Mouse (Mus musculus): ENCODE measurements around the gene F12. TPM values are rescaled to one million over a fixed set of nuclear protein-coding genes. Genes with fewer than 3 reads are reported as not detected.

Gene F12
- polyA plus RNA-seq, 1 experiment from 2014 or later = 0.16 TPM

- H3K9ac ChIP-seq (ENCODE audit: low read length) = no peak overlapping the region
- peaks cover 22% of the 10 kb centered on the region for H3K27me3 ChIP-seq (replicated peaks; ENCODE audit: control insufficient read depth, insufficient read depth, low read length)
- 49% methylated on average over 6 of the region's 6 CpGs for WGBS
- H3K4me3 ChIP-seq (ENCODE audit: low read depth, low read length) = no peak overlapping the region
- H3K36me3 ChIP-seq (ENCODE audit: control insufficient read depth, insufficient read depth, low read length) = no peaks in the 10 kb centered on the region
- DNase-seq (ENCODE audit: low spot score) (no peak), ATAC-seq (replicated peaks; ENCODE audit: low FRiP score, low TSS enrichment, low read depth) (0 out of 2 replicates have a peak, but pooled peaks have one; percentile 24)
- no peak overlapping the region for H3K27ac ChIP-seq (ENCODE audit: low read depth)
- no peaks in the 10 kb centered on the region for H3K4me1 ChIP-seq (replicated peaks; ENCODE audit: control insufficient read depth, insufficient read depth, low read length)
- H3K4me2 ChIP-seq (ENCODE audit: low read length) = no peak overlapping the region
- no peaks in the 10 kb centered on the region for H3K9me3 ChIP-seq (ENCODE audit: control insufficient read depth, low read length)
Observed at GRCm38 (mm10) chr13:55374206-55374924, 52.2 kb downstream of the F12 start.

- no peak overlapping the region for H3K4me2 ChIP-seq (ENCODE audit: low read length)
- DNase-seq (ENCODE audit: low spot score) (no peak), ATAC-seq (replicated peaks; ENCODE audit: low FRiP score, low TSS enrichment, low read depth) (no peak)
- H3K9me3 ChIP-seq (ENCODE audit: control insufficient read depth, low read length) = no peaks in the 10 kb centered on the region
- H3K4me3 ChIP-seq (ENCODE audit: low read depth, low read length) = no peak overlapping the region
- H3K9ac ChIP-seq (ENCODE audit: low read length) = no peak overlapping the region
- no peaks in the 10 kb centered on the region for H3K36me3 ChIP-seq (ENCODE audit: control insufficient read depth, insufficient read depth, low read length)
- WGBS = 53% methylated on average over 5 of the region's 5 CpGs
- no peak overlapping the region for H3K27ac ChIP-seq (ENCODE audit: low read depth)
- 0 out of 2 replicates have a peak, but pooled peaks cover 4% of the 10 kb centered on the region for H3K27me3 ChIP-seq (replicated peaks; ENCODE audit: control insufficient read depth, insufficient read depth, low read length)
- no peaks in the 10 kb centered on the region for H3K4me1 ChIP-seq (replicated peaks; ENCODE audit: control insufficient read depth, insufficient read depth, low read length)
Observed at GRCm38 (mm10) chr13:55371740-55372139, 54.9 kb downstream of the F12 start.

DNA sequence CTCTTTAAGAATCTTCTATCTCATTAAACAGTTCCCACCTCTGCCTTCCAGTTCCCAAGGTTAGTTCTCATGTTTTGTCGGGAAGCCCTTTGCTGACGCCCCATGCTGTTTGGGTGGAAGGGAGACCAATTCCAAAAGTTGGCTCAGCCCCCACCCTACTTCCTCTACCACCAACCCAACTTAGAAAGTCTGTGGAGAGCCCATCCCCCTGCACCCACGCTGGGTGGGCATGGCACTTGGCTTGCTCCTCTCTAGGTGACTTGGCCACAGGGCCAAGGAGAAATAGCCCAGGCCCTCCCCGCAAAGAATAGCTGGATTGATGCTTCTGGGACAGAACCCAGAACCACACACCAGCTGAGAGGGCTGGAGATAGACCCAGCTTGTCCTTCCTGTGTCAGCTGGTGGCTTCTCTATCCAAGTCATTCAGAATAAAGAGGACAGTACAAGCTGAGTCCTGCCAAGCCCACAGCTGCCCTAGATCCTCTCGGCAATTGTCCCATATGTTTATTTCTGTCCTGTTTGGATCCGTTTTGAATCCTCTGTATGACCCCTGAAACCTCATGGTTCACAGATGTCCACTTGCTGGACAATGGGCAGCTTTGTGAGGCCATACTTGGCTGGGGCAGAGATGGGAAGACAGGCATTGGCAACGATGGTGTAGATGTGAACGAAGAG is 55.4 kb downstream of the F12 start:
- no peak for DNase-seq (ENCODE audit: low spot score)
- H3K36me3 ChIP-seq (ENCODE audit: control insufficient read depth, insufficient read depth, low read length) = no peaks in the 10 kb centered on the region
- no peak overlapping the region for H3K4me2 ChIP-seq (ENCODE audit: low read length)
- H3K4me3 ChIP-seq (ENCODE audit: low read depth, low read length) = no peak overlapping the region
- no peaks in the 10 kb centered on the region for H3K9me3 ChIP-seq (ENCODE audit: control insufficient read depth, low read length)
- H3K4me1 ChIP-seq (replicated peaks; ENCODE audit: control insufficient read depth, insufficient read depth, low read length) = no peaks in the 10 kb centered on the region
- H3K9ac ChIP-seq (ENCODE audit: low read length) = no peak overlapping the region
- H3K27ac ChIP-seq (ENCODE audit: low read depth) = no peak overlapping the region
- ATAC-seq (replicated peaks; ENCODE audit: low FRiP score, low TSS enrichment, low read depth) = no peak
- WGBS = 65% methylated on average over 8 of the region's 8 CpGs
- 0 out of 2 replicates have a peak, but pooled peaks cover 4% of the 10 kb centered on the region for H3K27me3 ChIP-seq (replicated peaks; ENCODE audit: control insufficient read depth, insufficient read depth, low read length)

DNA sequence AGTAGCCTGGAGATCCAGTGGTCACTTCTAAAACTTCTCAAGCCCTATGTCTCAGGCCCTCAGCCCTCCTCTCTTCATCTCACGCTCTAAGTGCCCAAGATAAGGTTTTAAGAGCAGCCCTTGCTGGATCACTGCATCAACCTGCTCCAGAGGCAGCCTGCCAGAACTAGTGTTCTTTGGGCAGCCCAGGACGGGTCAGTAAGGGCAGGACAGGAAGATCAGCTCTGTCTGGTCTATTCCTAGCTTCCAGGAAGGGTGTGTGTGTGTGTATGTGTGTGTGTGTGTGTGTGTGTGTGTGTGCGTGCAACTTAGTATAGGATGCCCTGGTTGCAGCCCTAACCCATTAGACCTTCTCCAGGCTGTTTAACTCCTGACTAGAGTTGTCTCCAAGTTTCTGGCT is 56.4 kb downstream of the F12 start:
- no peak overlapping the region for H3K4me2 ChIP-seq (ENCODE audit: low read length)
- WGBS = 53% methylated on average over 3 of the region's 3 CpGs
- DNase-seq (ENCODE audit: low spot score) (no peak), ATAC-seq (replicated peaks; ENCODE audit: low FRiP score, low TSS enrichment, low read depth) (no peak)
- H3K27me3 ChIP-seq (replicated peaks; ENCODE audit: control insufficient read depth, insufficient read depth, low read length) = 0 out of 2 replicates have a peak, but pooled peaks cover 4% of the 10 kb centered on the region
- no peaks in the 10 kb centered on the region for H3K36me3 ChIP-seq (ENCODE audit: control insufficient read depth, insufficient read depth, low read length)
- H3K9me3 ChIP-seq (ENCODE audit: control insufficient read depth, low read length) = no peaks in the 10 kb centered on the region
- no peak overlapping the region for H3K9ac ChIP-seq (ENCODE audit: low read length)
- H3K4me3 ChIP-seq (ENCODE audit: low read depth, low read length) = no peak overlapping the region
- no peak overlapping the region for H3K27ac ChIP-seq (ENCODE audit: low read depth)
- H3K4me1 ChIP-seq (replicated peaks; ENCODE audit: control insufficient read depth, insufficient read depth, low read length) = no peaks in the 10 kb centered on the region

- DNase-seq (ENCODE audit: low spot score) (no peak), ATAC-seq (replicated peaks; ENCODE audit: low FRiP score, low TSS enrichment, low read depth) (no peak)
- Histone ChIP-seq H3K9me3 (ENCODE audit: control insufficient read depth, low read length) (no peaks in the 10 kb centered on the region), H3K9ac (ENCODE audit: low read length) (no peak within 1 kb of the TSS), H3K27ac (ENCODE audit: low read depth) (no peak within 1 kb of the TSS), H3K27me3 (replicated peaks; ENCODE audit: control insufficient read depth, insufficient read depth, low read length) (0 out of 2 replicates have a peak, but pooled peaks cover 4% of the 10 kb centered on the region), H3K4me3 (ENCODE audit: low read depth, low read length) (no peak within 1 kb of the TSS), H3K36me3 (ENCODE audit: control insufficient read depth, insufficient read depth, low read length) (no peaks in the 10 kb centered on the region), H3K4me2 (ENCODE audit: low read length) (no peak within 1 kb of the TSS), H3K4me1 (replicated peaks; ENCODE audit: control insufficient read depth, insufficient read depth, low read length) (no peaks in the 10 kb centered on the region)
- 52% methylated on average over 13 of the region's 13 CpGs for WGBS
Observed at GRCm38 (mm10) chr13:55369531-55370114, 57.0 kb downstream of the F12 start, which contains the start of gene Rgs14. Gene Rgs14, plus strand, starts transcription at chr13:55369732.

DNA sequence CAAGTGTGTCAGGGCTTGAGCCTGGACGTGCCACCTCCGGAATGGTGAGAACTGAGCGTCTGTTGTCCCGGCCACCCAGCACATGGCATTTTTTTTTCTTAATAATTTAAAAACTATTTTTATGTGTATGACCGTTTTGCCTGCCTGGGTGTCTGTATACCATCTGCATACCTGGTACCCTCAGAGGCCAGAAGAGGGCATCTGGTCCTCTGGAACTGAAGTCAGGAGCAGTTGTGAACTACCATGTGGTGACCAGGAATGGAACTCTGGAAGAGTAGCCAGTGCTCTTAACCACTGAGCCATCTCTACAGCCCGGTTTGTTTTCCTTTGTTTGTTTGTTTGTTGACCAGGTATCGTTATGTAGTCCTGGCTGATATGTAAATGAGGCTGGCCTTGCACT is 58.2 kb downstream of the F12 start:
- H3K36me3 ChIP-seq (ENCODE audit: control insufficient read depth, insufficient read depth, low read length) = no peaks in the 10 kb centered on the region
- H3K27me3 ChIP-seq (replicated peaks; ENCODE audit: control insufficient read depth, insufficient read depth, low read length) = 0 out of 2 replicates have a peak, but pooled peaks cover 4% of the 10 kb centered on the region
- ATAC-seq (replicated peaks; ENCODE audit: low FRiP score, low TSS enrichment, low read depth) = no peak
- H3K9ac ChIP-seq (ENCODE audit: low read length) = no peak overlapping the region
- DNase-seq (ENCODE audit: low spot score) = no peak
- no peak overlapping the region for H3K4me2 ChIP-seq (ENCODE audit: low read length)
- H3K9me3 ChIP-seq (ENCODE audit: control insufficient read depth, low read length) = no peaks in the 10 kb centered on the region
- H3K4me1 ChIP-seq (replicated peaks; ENCODE audit: control insufficient read depth, insufficient read depth, low read length) = no peaks in the 10 kb centered on the region
- WGBS = 75% methylated on average over 7 of the region's 7 CpGs
- no peak overlapping the region for H3K4me3 ChIP-seq (ENCODE audit: low read depth, low read length)
- no peak overlapping the region for H3K27ac ChIP-seq (ENCODE audit: low read depth)

Small RNA genes lying within 50 kb of the gene (microRNA-seq; reads per million reads assigned to microRNA genes)
- gene Mir6943 = 0.42 reads per million

Other genes starting within 250 kb of the F12 start
- 67.5 and 69.3 TPM in 2 replicates for gene Nsd1, start 217.0 kb downstream of the F12 start, polyA plus RNA-seq (2014; fragmentation: Nextera tagmentation; extraction: Ambion mirVana)
- 586 and 598 TPM in 2 replicates for gene Prelid1, start 106.3 kb downstream of the F12 start, polyA plus RNA-seq (2014; fragmentation: Nextera tagmentation; extraction: Ambion mirVana)
- gene Rab24, start 104.8 kb downstream of the F12 start, polyA plus RNA-seq (2014; fragmentation: Nextera tagmentation; extraction: Ambion mirVana) = 82.6 and 86.0 TPM in 2 replicates
- gene Mxd3, start 97.0 kb downstream of the F12 start, polyA plus RNA-seq (2014; fragmentation: Nextera tagmentation; extraction: Ambion mirVana) = 30.1 and 30.2 TPM in 2 replicates
- gene Lman2, start 64.0 kb downstream of the F12 start, polyA plus RNA-seq (2014; fragmentation: Nextera tagmentation; extraction: Ambion mirVana) = 99.9 and 104 TPM in 2 replicates
- gene Rgs14, start 57.1 kb downstream of the F12 start, polyA plus RNA-seq (2014; fragmentation: Nextera tagmentation; extraction: Ambion mirVana) = 0.63 and 1.0 TPM in 2 replicates
- gene Slc34a1, start 28.6 kb downstream of the F12 start, polyA plus RNA-seq (2014; fragmentation: Nextera tagmentation; extraction: Ambion mirVana) = not detected in 2 replicates
- gene Pfn3, start 11.6 kb downstream of the F12 start, polyA plus RNA-seq (2014; fragmentation: Nextera tagmentation; extraction: Ambion mirVana) = not detected in 2 replicates
- 43.4 and 55.1 TPM in 2 replicates for gene Grk6, start 18.3 kb upstream of the F12 start, polyA plus RNA-seq (2014; fragmentation: Nextera tagmentation; extraction: Ambion mirVana)
- gene Prr7, start 37.5 kb upstream of the F12 start, polyA plus RNA-seq (2014; fragmentation: Nextera tagmentation; extraction: Ambion mirVana) = 0.55 and 0.70 TPM in 2 replicates
- gene Dbn1, start 61.3 kb upstream of the F12 start, polyA plus RNA-seq (2014; fragmentation: Nextera tagmentation; extraction: Ambion mirVana) = 120 and 134 TPM in 2 replicates
- gene Pdlim7, start 86.9 kb upstream of the F12 start, polyA plus RNA-seq (2014; fragmentation: Nextera tagmentation; extraction: Ambion mirVana) = 253 and 260 TPM in 2 replicates
- 1.9 and 2.5 TPM in 2 replicates for gene Dok3, start 102.5 kb upstream of the F12 start, polyA plus RNA-seq (2014; fragmentation: Nextera tagmentation; extraction: Ambion mirVana)
- 63.9 and 73.1 TPM in 2 replicates for gene Ddx41, start 109.9 kb upstream of the F12 start, polyA plus RNA-seq (2014; fragmentation: Nextera tagmentation; extraction: Ambion mirVana)
- gene Fam193b, start 144.3 kb upstream of the F12 start, polyA plus RNA-seq (2014; fragmentation: Nextera tagmentation; extraction: Ambion mirVana) = 28.8 and 33.6 TPM in 2 replicates
- gene Tmed9, start 146.9 kb upstream of the F12 start, polyA plus RNA-seq (2014; fragmentation: Nextera tagmentation; extraction: Ambion mirVana) = 59.9 and 64.8 TPM in 2 replicates
- gene B4galt7, start 173.1 kb upstream of the F12 start, polyA plus RNA-seq (2014; fragmentation: Nextera tagmentation; extraction: Ambion mirVana) = 12.6 and 17.4 TPM in 2 replicates
- 43.3 and 53.9 TPM in 2 replicates for gene Caml, start 196.2 kb upstream of the F12 start, polyA plus RNA-seq (2014; fragmentation: Nextera tagmentation; extraction: Ambion mirVana)
- gene Ddx46, start 208.2 kb upstream of the F12 start, polyA plus RNA-seq (2014; fragmentation: Nextera tagmentation; extraction: Ambion mirVana) = 40.9 and 44.1 TPM in 2 replicates

Data from intestine, embryonic 14.5 days (tissue).